Mouse (Mus musculus) urinary bladder, adult 2 months (tissue): ENCODE data around the gene Vopp1. TPM values are rescaled to one million over a fixed set of nuclear protein-coding genes. Genes with fewer than 3 reads are reported as not detected.
A peak's percentile ranks its signal among the peaks of the same experiment; 100 is the strongest.
"Not testable (repeated sequence)": the region's sequence is repeated elsewhere in the genome, so short reads cannot be mapped to it uniquely, and the experiment has no call there.

ENCODE experiments used
- DNase-seq: peaks from one replicate; pipeline ENCODE4 v3.0.0; 2022; ENCODE audit warnings: low spot score
- polyA plus RNA-seq: library from polyadenylated mRNA; depleted of rRNA; stranded (reverse); fragments of >200 nt; gene quantifications from 2 replicates; pipeline ENCODE4 v1.2.3, GENCODE M21; 2012; rRNA removed

The Vopp1 gene
- 25.2 and 28.7 TPM in 2 replicates for polyA plus RNA-seq

- DNase-seq = peak; percentile 77
These were observed at the start of gene Vopp1 for GRCm38 (mm10) chr6:57824422-57825258. Gene Vopp1 (minus strand): TSS chr6:57825159.

GRCm38 (mm10) chr6:57859043-57860042 lies 34.4 kb upstream of the Vopp1 start:
- DNase-seq = no peak

GRCm38 (mm10) chr6:57851177-57851576 lies 26.2 kb upstream of the Vopp1 start:
- DNase-seq = not testable (repeated sequence)

GRCm38 (mm10) chr6:57850286-57850685 lies 25.3 kb upstream of the Vopp1 start, which contains the start of gene Vmn1r21:
Gene Vmn1r21 (minus strand): TSS chr6:57850343.
- DNase-seq = no peak

GRCm38 (mm10) chr6:57839693-57840408 lies 14.9 kb upstream of the Vopp1 start:
- DNase-seq = no peak

GRCm38 (mm10) chr6:57825259-57825715 lies 328 bp upstream of the Vopp1 start:
- DNase-seq = no peak

GRCm38 (mm10) chr6:57823461-57823860 lies 1.5 kb downstream of the Vopp1 start:
- DNase-seq = no peak

- DNase-seq = no peak
These were observed 2.1 kb downstream of the Vopp1 start for GRCm38 (mm10) chr6:57822648-57823410.

GRCm38 (mm10) chr6:57814436-57814940 lies 10.5 kb downstream of the Vopp1 start:
- no peak for DNase-seq

- no peak for DNase-seq
These were observed 12.9 kb downstream of the Vopp1 start for GRCm38 (mm10) chr6:57811748-57812730.

GRCm38 (mm10) chr6:57805218-57806069 lies 19.5 kb downstream of the Vopp1 start:
- no peak for DNase-seq

GRCm38 (mm10) chr6:57803130-57803529 lies 21.8 kb downstream of the Vopp1 start:
- DNase-seq = no peak

GRCm38 (mm10) chr6:57798986-57799385 lies 26.0 kb downstream of the Vopp1 start:
- no peak for DNase-seq

- no peak for DNase-seq
These were observed 28.0 kb downstream of the Vopp1 start for GRCm38 (mm10) chr6:57796853-57797423.

GRCm38 (mm10) chr6:57795835-57796234 lies 29.1 kb downstream of the Vopp1 start:
- no peak for DNase-seq

GRCm38 (mm10) chr6:57792821-57793220 lies 32.1 kb downstream of the Vopp1 start:
- not testable (repeated sequence) for DNase-seq

GRCm38 (mm10) chr6:57790542-57790941 lies 34.4 kb downstream of the Vopp1 start:
- no peak for DNase-seq

GRCm38 (mm10) chr6:57787376-57787775 lies 37.6 kb downstream of the Vopp1 start:
- DNase-seq = no peak
